Mouse (Mus musculus) heart, postnatal 0 days (tissue): ENCODE data around the gene Crygf.

ENCODE experiments used
- CTCF ChIP-seq: IDR thresholded peaks from 2 replicates; pipeline ENCODE4 v1.5.1; 2016; ENCODE audit warnings: antibody characterized with exemption, control low read depth, low read depth
- EP300 ChIP-seq: IDR thresholded peaks from 2 replicates; pipeline ENCODE4 v1.6.1; 2016; ENCODE audit warnings: antibody characterized with exemption, low read depth

DNA sequence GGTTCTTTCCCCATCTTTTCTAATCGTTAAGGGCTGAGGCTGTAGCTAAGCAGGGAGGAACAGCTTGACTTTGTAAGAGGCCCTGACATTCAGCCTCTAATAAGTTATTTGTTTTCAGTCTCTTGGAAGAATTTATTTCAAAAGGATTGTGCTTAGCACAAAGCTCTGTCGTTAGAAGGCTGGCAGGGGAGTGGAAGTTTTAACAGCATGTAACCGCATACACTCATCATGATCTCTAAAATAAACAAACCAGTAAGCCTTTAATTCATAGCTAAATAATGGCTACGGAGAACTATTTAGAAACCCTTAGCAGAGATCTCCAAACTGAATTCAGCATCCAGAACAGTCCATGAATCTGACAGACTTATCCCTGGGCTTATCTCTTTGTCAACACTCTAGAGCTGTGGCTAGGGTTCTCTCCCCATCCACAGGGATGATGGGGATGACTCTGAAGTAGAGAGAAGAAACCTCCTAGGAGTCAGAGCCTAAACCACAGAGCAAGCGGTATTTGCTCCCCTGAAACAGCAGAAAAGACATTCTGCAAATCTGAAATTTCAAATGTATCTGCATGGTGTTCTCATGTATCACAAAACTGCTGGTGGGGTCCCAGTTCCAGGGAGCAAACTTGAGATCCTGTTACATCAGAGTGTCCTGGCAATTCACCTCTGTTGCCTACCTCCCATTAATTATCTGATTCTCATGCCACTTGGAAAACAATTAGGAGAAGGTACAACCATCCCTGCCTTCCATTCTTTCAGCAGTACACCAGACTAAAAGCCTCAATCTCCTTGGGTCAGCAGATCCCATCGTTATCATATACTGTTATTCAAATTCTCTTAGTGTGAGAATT is 734 bp upstream of the Crygf start:
- TF ChIP-seq CTCF, result no peak
- TF ChIP-seq EP300, result no peak
